Mouse (Mus musculus) ES-E14 (cell line): ENCODE measurements around the gene Pnkd.

ENCODE experiments used
- CHD2 ChIP-seq: IDR thresholded peaks from 2 replicates; pipeline ENCODE4 v1.6.1; 2014; ENCODE audit warnings: mild to moderate bottlenecking, low read depth, low read length, inconsistent platforms
- HCFC1 ChIP-seq: IDR thresholded peaks from 2 replicates; pipeline ENCODE4 v1.6.1; 2012; ENCODE audit warnings: low read length, inconsistent platforms, borderline replicate concordance; ENCODE audit not compliant: insufficient read depth
- ZC3H11A ChIP-seq: IDR thresholded peaks from 2 replicates; pipeline ENCODE4 v1.6.1; 2012; ENCODE audit warnings: low read depth, mild to moderate bottlenecking, inconsistent platforms, low read length, borderline replicate concordance

- TF ChIP-seq CHD2 (no peak), HCFC1 (no peak), ZC3H11A (no peak)
Measured at GRCm38 (mm10) chr1:74278538-74278937, 6.2 kb upstream of the Pnkd start, which contains the start of gene Gpbar1.
